Mouse (Mus musculus) adrenal gland, postnatal 4 days (tissue): ENCODE data around the gene Cela1. TPM values are rescaled to one million over a fixed set of nuclear protein-coding genes. Genes with fewer than 3 reads are reported as not detected.

ENCODE experiments used
- DNase-seq, 2 experiments: peaks; one replicate each; pipeline ENCODE4 v3.0.0; 2021 to 2022; ENCODE audit warnings: low spot score in 2 of 2, mixed read lengths in 2 of 2
- total RNA-seq, 2 experiments: library from RNA; stranded (reverse); gene quantifications; 2 replicates each; pipeline ENCODE4 v1.2.3; 2021

Cela1 gene
- total RNA-seq, 2 experiments from 2014 or later, result 51.9 to 275 TPM

- no peak for DNase-seq
Observed at GRCm38 (mm10) chr15:100673585-100674391, 13.9 kb downstream of the Cela1 start.

- DNase-seq, result no peak
Observed at GRCm38 (mm10) chr15:100670833-100671232, 16.9 kb downstream of the Cela1 start.

- no peak for DNase-seq
Observed at GRCm38 (mm10) chr15:100670004-100670403, 17.7 kb downstream of the Cela1 start.

GRCm38 (mm10) chr15:100669337-100669736, 18.4 kb downstream of the Cela1 start, which contains the start of gene Bin2:
Gene Bin2, minus strand, starts transcription at chr15:100669553.
- no peak for DNase-seq

- no peak for DNase-seq
Observed at GRCm38 (mm10) chr15:100667871-100668545, 19.7 kb downstream of the Cela1 start.

GRCm38 (mm10) chr15:100667420-100667819, 20.3 kb downstream of the Cela1 start:
- no peak for DNase-seq

GRCm38 (mm10) chr15:100666851-100667250, 20.9 kb downstream of the Cela1 start:
- no peak for DNase-seq

- DNase-seq, result no peak
Observed at GRCm38 (mm10) chr15:100666219-100666696, 21.5 kb downstream of the Cela1 start.

GRCm38 (mm10) chr15:100665411-100666218, 22.1 kb downstream of the Cela1 start:
- DNase-seq, result no peak

- DNase-seq, result no peak
Observed at GRCm38 (mm10) chr15:100664813-100665274, 22.9 kb downstream of the Cela1 start.

GRCm38 (mm10) chr15:100660805-100661204, 26.9 kb downstream of the Cela1 start:
- no peak for DNase-seq

- DNase-seq, result no peak
Observed at GRCm38 (mm10) chr15:100660306-100660705, 27.4 kb downstream of the Cela1 start.

- no peak for DNase-seq
Observed at GRCm38 (mm10) chr15:100655201-100655600, 32.5 kb downstream of the Cela1 start.

- no peak for DNase-seq
Observed at GRCm38 (mm10) chr15:100654271-100654670, 33.5 kb downstream of the Cela1 start.

- no peak for DNase-seq
Observed at GRCm38 (mm10) chr15:100651610-100652009, 36.1 kb downstream of the Cela1 start.

- no peak for DNase-seq
Observed at GRCm38 (mm10) chr15:100650111-100650510, 37.6 kb downstream of the Cela1 start.

- DNase-seq, result no peak
Observed at GRCm38 (mm10) chr15:100646161-100646560, 41.6 kb downstream of the Cela1 start.

- DNase-seq, result no peak
Observed at GRCm38 (mm10) chr15:100642451-100642850, 45.3 kb downstream of the Cela1 start.

- no peak for DNase-seq
Observed at GRCm38 (mm10) chr15:100641226-100641810, 46.4 kb downstream of the Cela1 start.

- no peak for DNase-seq
Observed at GRCm38 (mm10) chr15:100639972-100640750, 47.6 kb downstream of the Cela1 start.
